Mouse (Mus musculus) heart, embryonic 14.5 days (tissue): Measurements from ENCODE around the gene Togaram2. TPM values are rescaled to one million over a fixed set of nuclear protein-coding genes. Genes with fewer than 3 reads are reported as not detected.

Experiments used
- ATAC-seq: fragments of 200-750 bp; cut with Nextera tagmentation; 2 replicates; pipeline ENCODE4 v1.8.0; 2017; ENCODE audit warnings: low read depth, moderate TSS enrichment; ENCODE audit not compliant: insufficient number of reproducible peaks, insufficient read depth, low FRiP score
- H3K27ac ChIP-seq, 2 experiments: fragments of 200-500 bp in 1 of 2; fragments of 300-500 bp in 1 of 2; sonication (generic) in 1 of 2; replicated peaks in 1 of 2; 2 replicates each; pipeline ENCODE4 v1.5.1; 2012 to 2014; ENCODE audit warnings: low read depth in 2 of 2, low read length in 2 of 2, control low read depth in 1 of 2, mild to moderate bottlenecking in 1 of 2, mixed read lengths in 1 of 2; ENCODE audit not compliant: control insufficient read depth in 1 of 2, insufficient read depth in 1 of 2
- H3K27me3 ChIP-seq: fragments of 300-500 bp; sonication (generic); 2 replicates; pipeline ENCODE4 v1.6.1; 2014; ENCODE audit warnings: mild to moderate bottlenecking, low read length, control low read depth; ENCODE audit not compliant: control insufficient read depth, insufficient read depth
- H3K36me3 ChIP-seq: fragments of 300-500 bp; sonication (generic); 2 replicates; pipeline ENCODE4 v1.6.1; 2014; ENCODE audit warnings: mild to moderate bottlenecking, control low read depth, low read length, mixed read lengths; ENCODE audit not compliant: control insufficient read depth, insufficient read depth
- H3K4me1 ChIP-seq, 2 experiments: fragments of 200-500 bp in 1 of 2; fragments of 300-500 bp in 1 of 2; sonication (generic) in 1 of 2; 2 replicates each; pipeline ENCODE4 v1.6.1; 2012 to 2014; ENCODE audit warnings: low read length in 2 of 2, control low read depth in 1 of 2, mixed read lengths in 1 of 2; ENCODE audit not compliant: control insufficient read depth in 2 of 2, insufficient read depth in 2 of 2
- H3K4me2 ChIP-seq: fragments of 300-500 bp; sonication (generic); 2 replicates; pipeline ENCODE4 v1.6.1; 2014; ENCODE audit warnings: mild to moderate bottlenecking, low read length
- H3K4me3 ChIP-seq, 2 experiments: fragments of 200-500 bp in 1 of 2; fragments of 300-500 bp in 1 of 2; sonication (generic) in 1 of 2; 2 replicates each; pipeline ENCODE4 v1.5.1; 2012 to 2014; ENCODE audit warnings: low read length in 2 of 2, mild to moderate bottlenecking in 2 of 2, control low read depth in 1 of 2, low read depth in 1 of 2, moderate library complexity in 1 of 2; ENCODE audit not compliant: control insufficient read depth in 1 of 2, insufficient read depth in 1 of 2
- H3K9ac ChIP-seq: fragments of 300-500 bp; sonication (generic); 2 replicates; pipeline ENCODE4 v1.6.1; 2014; ENCODE audit warnings: mild to moderate bottlenecking, low read length
- H3K9me3 ChIP-seq: fragments of 300-500 bp; sonication (generic); 2 replicates; pipeline ENCODE4 v1.6.1; 2016; ENCODE audit warnings: low read length, control low read depth; ENCODE audit not compliant: control insufficient read depth
- WGBS: fragments of 180-500 bp; shearing (Covaris S2); extraction: QIAGEN DNeasy Blood & Tissue Kit; methylation state at CpG from one replicate; pipeline ENCODE4 v1.1.7; 2014; 5-methylcytosine and 5-hydroxymethylcytosine counted together
- polyA plus RNA-seq: library from polyadenylated mRNA; unstranded; fragments of >200 nt; fragmentation: Nextera tagmentation; extraction: Ambion mirVana; gene quantifications from 2 replicates; pipeline ENCODE4 v1.2.1, GENCODE M21; 2014

Gene Togaram2
- polyA plus RNA-seq, 1 experiment from 2014 or later: 2.8 TPM

DNA sequence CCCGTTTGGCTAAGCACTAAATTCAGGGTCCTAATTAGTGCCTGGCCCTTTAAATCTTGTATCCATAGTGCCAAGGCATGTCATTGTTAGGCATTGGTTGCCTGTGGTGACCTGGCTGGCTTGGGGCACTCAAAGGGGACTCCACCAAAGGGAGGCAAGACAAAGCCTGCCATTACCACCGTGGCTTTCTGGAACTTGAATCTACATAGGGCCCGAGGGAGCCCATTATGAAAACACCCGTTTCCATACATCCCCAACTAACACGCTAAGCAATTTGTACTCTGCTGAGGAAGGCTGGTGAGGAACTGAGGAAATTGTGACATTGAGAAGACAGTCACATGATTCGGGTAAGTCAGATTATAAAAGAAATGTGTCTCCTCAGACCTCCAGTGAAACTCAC lies 96.5 kb downstream of the Togaram2 start:
- no peaks in the 10 kb centered on the region for H3K36me3 ChIP-seq
- peaks cover 2% of the 10 kb centered on the region; the same call in 1 of the 2 replicates for H3K9me3 ChIP-seq
- H3K27me3 ChIP-seq: no peaks in the 10 kb centered on the region
- WGBS: 63% methylated on average over 6 of the region's 6 CpGs
- H3K4me3 ChIP-seq: no peak overlapping the region
- H3K27ac ChIP-seq: no peak overlapping the region
- no peak for ATAC-seq
- H3K4me1 ChIP-seq: no peaks in the 10 kb centered on the region; a peak in 2 of 4 replicates
- H3K4me2 ChIP-seq: no peak overlapping the region
- H3K9ac ChIP-seq: no peak overlapping the region

GRCm38 (mm10) chr17:71770696-71771095 lies 97.6 kb downstream of the Togaram2 start:
- Histone ChIP-seq H3K4me2 (no peak overlapping the region), H3K4me1 (no peaks in the 10 kb centered on the region; a peak in 2 of 4 replicates), H3K9me3 (no peaks in the 10 kb centered on the region), H3K4me3 (no peak overlapping the region), H3K27ac (no peak overlapping the region), H3K9ac (no peak overlapping the region), H3K36me3 (no peaks in the 10 kb centered on the region), H3K27me3 (no peaks in the 10 kb centered on the region)
- no peak for ATAC-seq
- 90% methylated on average over 3 of the region's 3 CpGs for WGBS

DNA sequence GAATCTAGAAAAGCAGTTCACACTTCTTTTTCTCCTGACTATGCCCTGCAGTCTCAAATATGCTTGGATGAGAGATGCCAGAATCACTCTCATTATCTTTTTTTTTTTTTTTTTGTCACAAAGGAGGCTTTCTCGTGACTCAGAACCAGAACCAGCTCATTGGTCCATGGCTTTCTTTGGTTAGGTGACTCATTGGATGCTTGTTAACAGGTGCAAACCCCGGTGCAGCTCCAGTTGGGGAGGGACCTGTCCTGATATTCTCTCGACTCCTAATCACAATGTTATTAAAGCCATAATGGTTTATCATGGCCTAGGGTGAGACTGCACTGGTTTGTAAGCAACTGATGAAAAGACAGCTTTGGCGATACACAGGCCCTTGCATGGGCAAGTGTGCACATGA lies 101.1 kb downstream of the Togaram2 start:
- 68% methylated on average over 4 of the region's 4 CpGs for WGBS
- ATAC-seq: no peak
- H3K9me3 ChIP-seq: peaks cover 6% of the 10 kb centered on the region; the same call in 1 of the 2 replicates
- no peak overlapping the region for H3K4me3 ChIP-seq
- H3K4me1 ChIP-seq: no peaks in the 10 kb centered on the region; a peak in 1 of 4 replicates
- H3K27ac ChIP-seq: no peak overlapping the region
- no peak overlapping the region for H3K4me2 ChIP-seq
- H3K36me3 ChIP-seq: no peaks in the 10 kb centered on the region
- H3K27me3 ChIP-seq: no peaks in the 10 kb centered on the region
- no peak overlapping the region for H3K9ac ChIP-seq

- WGBS: 81% methylated on average over 4 of the region's 4 CpGs
- no peak for ATAC-seq
- H3K27ac ChIP-seq: no peak overlapping the region
- H3K4me1 ChIP-seq: no peaks in the 10 kb centered on the region
- H3K9me3 ChIP-seq: peaks cover 6% of the 10 kb centered on the region; the same call in 1 of the 2 replicates
- no peak overlapping the region for H3K9ac ChIP-seq
- H3K4me3 ChIP-seq: no peak overlapping the region
- no peaks in the 10 kb centered on the region for H3K36me3 ChIP-seq
- no peaks in the 10 kb centered on the region for H3K27me3 ChIP-seq
- no peak overlapping the region for H3K4me2 ChIP-seq
These were observed 102.2 kb downstream of the Togaram2 start for GRCm38 (mm10) chr17:71775279-71775678.

GRCm38 (mm10) chr17:71778696-71779095 lies 105.6 kb downstream of the Togaram2 start:
- H3K9me3 ChIP-seq: peaks cover 6% of the 10 kb centered on the region; the same call in 1 of the 2 replicates
- H3K9ac ChIP-seq: no peak overlapping the region
- no peak overlapping the region for H3K4me3 ChIP-seq
- H3K27ac ChIP-seq: no peak overlapping the region
- no peaks in the 10 kb centered on the region for H3K36me3 ChIP-seq
- 66% methylated on average over 3 of the region's 3 CpGs for WGBS
- H3K4me1 ChIP-seq: peaks cover 0 to 3% of the 10 kb centered on the region in 2 experiments; a peak in 2 of 4 replicates
- H3K4me2 ChIP-seq: no peak overlapping the region
- no peak for ATAC-seq
- H3K27me3 ChIP-seq: 0 out of 2 replicates have a peak, but pooled peaks cover 2% of the 10 kb centered on the region

Other genes starting within 250 kb of the Togaram2 start
- 3.4 and 3.7 TPM in 2 replicates for gene Gm4707, start 213.3 kb upstream of the Togaram2 start, polyA plus RNA-seq
- 41.7 and 49.1 TPM in 2 replicates for gene Smchd1, start 197.9 kb upstream of the Togaram2 start, polyA plus RNA-seq
- 31.7 and 35.2 TPM in 2 replicates for gene Ndc80, start 146.4 kb upstream of the Togaram2 start, polyA plus RNA-seq
- gene Spdya, start 121.2 kb upstream of the Togaram2 start, polyA plus RNA-seq: 0.55 and 0.62 TPM in 2 replicates
- gene Wdr43, start 57.4 kb upstream of the Togaram2 start, polyA plus RNA-seq: 39.7 and 40.0 TPM in 2 replicates
- gene Pcare, start 79.6 kb downstream of the Togaram2 start, polyA plus RNA-seq: not detected in 2 replicates
- gene Clip4, start 95.2 kb downstream of the Togaram2 start, polyA plus RNA-seq: 42.6 and 45.3 TPM in 2 replicates